Mouse (Mus musculus) hindbrain, embryonic 16.5 days (tissue): ENCODE measurements around the gene Gpr1. TPM values are rescaled to one million over a fixed set of nuclear protein-coding genes. Genes with fewer than 3 reads are reported as not detected.

Experiments used
- microRNA-seq: library from miRNA; unstranded; fragments of <30 nt; microRNA quantifications from one replicate; pipeline ENCODE4, GENCODE M21; 2017
- polyA plus RNA-seq: library from polyadenylated mRNA; unstranded; fragments of >200 nt; fragmentation: Nextera tagmentation; extraction: Ambion mirVana; gene quantifications from 2 replicates; pipeline ENCODE4 v1.2.1, GENCODE M21; 2015

Gene Gpr1
- polyA plus RNA-seq, 1 experiment from 2014 or later: 1.0 TPM

Small RNA genes lying within 50 kb of the gene (microRNA-seq; reads per million reads assigned to microRNA genes)
- gene Gm24557: not detected
- gene Gm27512: not detected

Other genes with a start within 250 kb of the Gpr1 start
- 7.5 and 9.1 TPM in 2 replicates for gene Ino80d, start 99.9 kb downstream of the Gpr1 start, polyA plus RNA-seq
- gene Eef1b2, start 37.7 kb downstream of the Gpr1 start, polyA plus RNA-seq: 433 and 454 TPM in 2 replicates
- gene Ndufs1, start 37.7 kb downstream of the Gpr1 start, polyA plus RNA-seq: 157 and 162 TPM in 2 replicates
- 28.7 and 36.3 TPM in 2 replicates for gene Zdbf2, start 58.7 kb upstream of the Gpr1 start, polyA plus RNA-seq
- gene Adam23, start 231.3 kb upstream of the Gpr1 start, polyA plus RNA-seq: 11.7 and 12.2 TPM in 2 replicates